Mouse (Mus musculus) small intestine, adult 2 months (tissue): ENCODE results near the gene Col12a1. TPM values are rescaled to one million over a fixed set of nuclear protein-coding genes. Genes with fewer than 3 reads are reported as not detected.

Experiments used
- H3K27ac ChIP-seq: fragments of 200-500 bp; 2 replicates; pipeline ENCODE4 v1.5.1; 2012; ENCODE audit warnings: low read depth, low read length, control low read depth, inconsistent platforms; ENCODE audit not compliant: insufficient read depth
- H3K27me3 ChIP-seq: fragments of 200-500 bp; 2 replicates; pipeline ENCODE4 v1.6.1; 2012; ENCODE audit warnings: mild to moderate bottlenecking, moderate library complexity, low read length, inconsistent platforms; ENCODE audit not compliant: control insufficient read depth, insufficient read depth
- H3K36me3 ChIP-seq: fragments of 200-500 bp; 2 replicates; pipeline ENCODE4 v1.6.1; 2012; ENCODE audit warnings: mild to moderate bottlenecking, low read length, control low read depth, inconsistent platforms; ENCODE audit not compliant: control insufficient read depth, insufficient read depth
- H3K4me1 ChIP-seq: fragments of 200-500 bp; 2 replicates; pipeline ENCODE4 v1.6.1; 2012; ENCODE audit warnings: low read length, inconsistent platforms, mixed read lengths; ENCODE audit not compliant: control insufficient read depth, insufficient read depth, insufficient read length
- H3K4me3 ChIP-seq: fragments of 200-500 bp; 2 replicates; pipeline ENCODE4 v1.5.1; 2012; ENCODE audit warnings: low read depth, mild to moderate bottlenecking, control low read depth, inconsistent platforms, low read length, moderate library complexity
- CTCF ChIP-seq: fragments of 200-500 bp; IDR thresholded peaks from 2 replicates; pipeline ENCODE4 v1.5.1; 2012; ENCODE audit warnings: low read depth, mild to moderate bottlenecking, control low read depth, inconsistent platforms, low read length, moderate library complexity, mixed read lengths; ENCODE audit not compliant: insufficient replicate concordance, insufficient read length; ENCODE audit errors: extremely low read depth
- POLR2A ChIP-seq: fragments of 200-500 bp; IDR thresholded peaks from 2 replicates; pipeline ENCODE4 v1.6.1; 2012; ENCODE audit warnings: low read depth, mild to moderate bottlenecking, control low read depth, inconsistent platforms, low read length, moderate library complexity
- WGBS: fragments of 180-500 bp; shearing (Covaris S2); methylation state at CpG from one replicate; pipeline ENCODE4 v1.1.7; 2018; 5-methylcytosine and 5-hydroxymethylcytosine counted together
- polyA plus RNA-seq: library from polyadenylated mRNA; depleted of rRNA; stranded (reverse); fragments of >200 nt; gene quantifications from 2 replicates; pipeline ENCODE4 v1.2.3, GENCODE M21; 2012

Col12a1 gene
- polyA plus RNA-seq, 1 experiment = 7.9 TPM

GRCm38 (mm10) chr9:79618839-79619597 is 99.6 kb downstream of the Col12a1 start:
- Histone ChIP-seq H3K4me1 (no peaks in the 10 kb centered on the region), H3K36me3 (no peaks in the 10 kb centered on the region), H3K27me3 (no peaks in the 10 kb centered on the region), H3K4me3 (no peak overlapping the region), H3K27ac (no peak overlapping the region)
- TF ChIP-seq POLR2A (no peak), CTCF (no peak)
- 52% methylated on average over 6 of the region's 6 CpGs for WGBS

- Histone ChIP-seq H3K4me3 (no peak overlapping the region), H3K27me3 (no peaks in the 10 kb centered on the region), H3K36me3 (no peaks in the 10 kb centered on the region), H3K27ac (no peak overlapping the region), H3K4me1 (no peaks in the 10 kb centered on the region)
- no peak for TF ChIP-seq POLR2A
- TF ChIP-seq CTCF = no peak
- WGBS = 23% methylated on average over 3 of the region's 3 CpGs
Measured at GRCm38 (mm10) chr9:79617336-79617735, 101.3 kb downstream of the Col12a1 start.

GRCm38 (mm10) chr9:79616040-79616439 is 102.6 kb downstream of the Col12a1 start:
- 83% methylated on average over 5 of the region's 5 CpGs for WGBS
- TF ChIP-seq POLR2A (no peak), CTCF (no peak)
- no peak overlapping the region for H3K27ac ChIP-seq

DNA sequence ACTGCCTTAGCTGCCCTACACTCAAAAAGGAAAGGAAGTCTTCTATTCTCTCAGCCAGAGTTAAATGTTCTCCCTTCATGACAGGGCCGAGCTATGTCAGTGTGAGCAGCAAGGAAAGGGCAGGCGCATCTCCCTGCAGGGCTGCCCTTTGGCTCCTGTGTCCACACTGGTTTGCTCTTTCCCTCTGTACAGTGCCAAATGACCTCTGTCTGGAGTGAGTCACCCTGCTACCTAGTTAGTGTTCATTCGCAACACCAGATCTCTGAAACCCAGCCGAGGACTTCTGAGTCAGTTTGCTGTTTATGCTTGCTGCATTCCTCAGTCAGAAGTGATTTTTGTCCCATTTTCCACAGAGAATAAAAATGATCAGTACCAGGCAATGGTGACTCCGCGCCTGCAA is 108.3 kb downstream of the Col12a1 start:
- H3K4me1 ChIP-seq = 0 out of 2 replicates have a peak, but pooled peaks cover 2% of the 10 kb centered on the region
- TF ChIP-seq CTCF (no peak), POLR2A (no peak)
- H3K36me3 ChIP-seq = no peaks in the 10 kb centered on the region
- peak overlapping the region; percentile 53; the same call in 1 of the 2 replicates for H3K27ac ChIP-seq
- 73% methylated on average over 6 of the region's 6 CpGs for WGBS
- no peak overlapping the region for H3K4me3 ChIP-seq
- no peaks in the 10 kb centered on the region for H3K27me3 ChIP-seq

More at GRCm38 (mm10) chr9:79616040-79616439, 102.6 kb downstream of the Col12a1 start:
- Histone ChIP-seq H3K4me3 (no peak overlapping the region), H3K36me3 (no peaks in the 10 kb centered on the region), H3K4me1 (no peaks in the 10 kb centered on the region), H3K27me3 (no peaks in the 10 kb centered on the region)

- H3K4me1 ChIP-seq = 0 out of 2 replicates have a peak, but pooled peaks cover 2% of the 10 kb centered on the region
- TF ChIP-seq CTCF (no peak), POLR2A (no peak)
- H3K4me3 ChIP-seq = no peak overlapping the region
- no peaks in the 10 kb centered on the region for H3K27me3 ChIP-seq
- no peaks in the 10 kb centered on the region for H3K36me3 ChIP-seq
- 78% methylated on average over 4 of the region's 4 CpGs for WGBS
- no peak overlapping the region for H3K27ac ChIP-seq
Measured at GRCm38 (mm10) chr9:79609661-79610060, 109.0 kb downstream of the Col12a1 start.

DNA sequence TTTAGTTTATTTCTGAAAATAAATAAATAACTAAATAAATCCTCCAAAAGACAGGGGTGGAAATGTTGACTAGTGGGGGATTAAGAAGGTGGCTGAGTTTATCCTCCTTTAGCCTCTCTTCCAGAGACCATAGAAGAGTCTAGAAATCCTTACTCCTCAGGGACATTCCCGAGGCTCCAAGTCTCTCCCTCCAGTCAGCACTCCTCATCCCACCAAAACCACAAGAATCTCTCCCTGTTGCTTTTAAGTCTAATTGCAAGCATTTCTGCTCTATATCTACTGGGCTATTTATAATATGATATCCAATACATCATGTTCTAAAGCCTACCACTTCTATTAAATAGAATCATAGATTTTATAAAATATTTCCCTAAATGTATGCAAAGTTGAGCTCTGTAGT is 109.8 kb downstream of the Col12a1 start:
- Histone ChIP-seq H3K27me3 (no peaks in the 10 kb centered on the region), H3K4me1 (0 out of 2 replicates have a peak, but pooled peaks cover 2% of the 10 kb centered on the region), H3K4me3 (no peak overlapping the region), H3K36me3 (no peaks in the 10 kb centered on the region), H3K27ac (no peak overlapping the region)
- TF ChIP-seq POLR2A = no peak
- no peak for TF ChIP-seq CTCF
- WGBS = 61% methylated on average over 1 of the region's 1 CpGs

GRCm38 (mm10) chr9:79608062-79608531 is 110.5 kb downstream of the Col12a1 start:
- Histone ChIP-seq H3K4me1 (0 out of 2 replicates have a peak, but pooled peaks cover 2% of the 10 kb centered on the region), H3K4me3 (no peak overlapping the region), H3K27me3 (no peaks in the 10 kb centered on the region), H3K36me3 (no peaks in the 10 kb centered on the region), H3K27ac (no peak overlapping the region)
- TF ChIP-seq POLR2A = no peak
- TF ChIP-seq CTCF = no peak
- WGBS = 57% methylated on average over 4 of the region's 4 CpGs
